In the genomic region with DNA sequence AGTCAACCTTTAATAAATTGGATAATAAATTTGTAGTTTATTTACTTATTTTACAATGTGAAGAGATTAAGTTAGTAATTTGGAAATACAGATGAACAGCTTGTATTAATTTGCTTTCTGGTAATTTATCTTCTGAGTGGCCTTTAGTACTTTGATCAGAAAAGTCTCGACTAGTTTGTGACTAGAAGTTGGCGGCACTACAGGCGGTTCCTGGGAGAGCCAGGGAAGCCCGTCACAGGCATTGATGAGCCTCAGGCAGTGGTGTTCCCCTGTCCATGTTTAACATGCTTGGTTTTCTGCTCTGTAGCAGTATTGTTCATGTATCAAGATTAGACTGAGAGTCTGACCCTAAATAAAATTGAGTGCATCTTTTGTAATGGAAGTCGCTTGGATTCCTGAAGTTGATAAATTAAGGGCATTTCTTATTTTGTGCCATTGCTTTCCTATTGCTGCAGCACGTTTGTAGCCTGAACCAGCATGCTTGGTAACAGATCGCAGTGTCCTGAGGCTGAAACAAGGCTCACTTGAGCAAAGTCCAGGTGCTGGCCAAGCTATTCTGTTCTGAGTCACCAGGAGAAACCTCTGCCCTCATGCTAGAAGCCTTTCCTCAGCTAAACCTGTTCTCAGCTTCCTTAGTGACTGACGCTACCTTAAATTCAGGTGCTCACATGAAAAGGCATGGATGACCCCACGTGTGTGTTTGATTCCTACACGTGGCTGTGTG, we compare ENCODE assay signal across 20 mouse cellular contexts. TPM values are rescaled to one million over a fixed set of nuclear protein-coding genes. Genes with fewer than 3 reads are reported as not detected.
DNase-seq lines count a peak whose midpoint lies in the region; TF ChIP-seq lines count a peak whose summit lies in the region.
"Had no signal": no experiment of that assay in that cellular context is flagged by ENCODE, and none has a peak within 500 bp of the region (broad histone marks: within the 10 kb centered on the region; RNA-seq: fewer than 3 reads in every experiment).

No protein-coding gene starts in this region.

- H3K9me3 ChIP-seq in limb, embryonic 10.5 days (replicated peaks): no peaks in the 10 kb centered on the region
- H3K9me3 ChIP-seq: embryonic facial prominence, embryonic 15.5 days; limb, embryonic 12.5 days; liver, embryonic 15.5 days; midbrain, embryonic 15.5 days; neural tube, embryonic 15.5 days; stomach, embryonic 15.5 days had no signal

- no peak for TF ChIP-seq CTCF in cerebellum, adult 2 months (IDR thresholded peaks at IDR 0.05; ENCODE audit: borderline replicate concordance, insufficient read depth, low read depth, low read length)

- no peak overlapping the region for H3K27ac ChIP-seq in limb, embryonic 10.5 days
- H3K27ac ChIP-seq in cerebellum, adult 2 months (ENCODE audit: insufficient read depth, low read length): no peak overlapping the region
- H3K27ac ChIP-seq: embryonic facial prominence, embryonic 15.5 days; gastrocnemius, adult 2 months; limb, embryonic 12.5 days; liver, embryonic 15.5 days; midbrain, embryonic 15.5 days; neural tube, embryonic 15.5 days; stomach, embryonic 15.5 days had no signal

- H3K27me3 ChIP-seq in limb, embryonic 10.5 days (ENCODE audit: low read depth, poor library complexity, severe bottlenecking): no peaks in the 10 kb centered on the region
- H3K27me3 ChIP-seq in cerebellum, adult 2 months (ENCODE audit: control insufficient read depth, insufficient read depth, low read length): no peaks in the 10 kb centered on the region
- H3K27me3 ChIP-seq: embryonic facial prominence, embryonic 15.5 days; limb, embryonic 12.5 days; liver, embryonic 15.5 days; midbrain, embryonic 15.5 days; neural tube, embryonic 15.5 days; stomach, embryonic 15.5 days had no signal

- 80% methylated on average over 10 of the region's 10 CpGs for WGBS in limb, embryonic 10.5 days
- WGBS in cerebellum, adult 2 months: 86% methylated on average over 10 of the region's 10 CpGs

- H3K4me1 ChIP-seq in limb, embryonic 10.5 days: peaks cover 9% of the 10 kb centered on the region
- no peaks in the 10 kb centered on the region for H3K4me1 ChIP-seq in cerebellum, adult 2 months (ENCODE audit: control insufficient read depth, insufficient read depth, low read length)
- H3K4me1 ChIP-seq: limb, embryonic 12.5 days had no signal

- DNase-seq in heart, adult 11 months: peak; percentile 45
- no peak for DNase-seq in heart, postnatal 10 days
- DNase-seq in fat pad, adult 2 months (ENCODE audit: extremely low read depth, low read depth, low spot score): peak; percentile 76
- peak; percentile 82 for DNase-seq in kidney, adult 9 months
- peak; percentile 23 for DNase-seq in limb, embryonic 10.5 days (ENCODE audit: low spot score)
- DNase-seq in adrenal gland, adult (ENCODE audit: inconsistent age in 2 of 2, low spot score in 1 of 2): no peak
- no peak for DNase-seq in cerebellum, adult 9-11 months
- no peak for DNase-seq in cerebellum, adult 2 months
- DNase-seq: adrenal gland, adult 8-10 months; cerebellum, postnatal 14 days; gastrocnemius, adult 2 months; heart, adult 18-20 months; right cerebral cortex, postnatal 14 days; thymus, adult 2 months had no signal

- H3K36me3 ChIP-seq in limb, embryonic 10.5 days: peaks cover 60% of the 10 kb centered on the region

- intact Hi-C loops in heart, postnatal 10 days (cut with DNase I): no loop called here

- H3K4me3 ChIP-seq in limb, embryonic 10.5 days: no peak overlapping the region
- H3K4me3 ChIP-seq in cerebellum, adult 2 months (replicated peaks; ENCODE audit: insufficient read depth, low read depth, low read length): no peak overlapping the region
- H3K4me3 ChIP-seq: embryonic facial prominence, embryonic 15.5 days; gastrocnemius, adult 2 months; limb, embryonic 12.5 days; liver, embryonic 15.5 days; midbrain, embryonic 15.5 days; neural tube, embryonic 15.5 days; stomach, embryonic 15.5 days had no signal

- TF ChIP-seq POLR2A in cerebellum, adult 2 months (IDR thresholded peaks at IDR 0.05; ENCODE audit: borderline replicate concordance, insufficient read depth, low read length): no peak

RNA-seq across cellular contexts. Expression of a gene that starts 2.6 kb away (rescaled TPM):
- total RNA-seq in heart, postnatal 10 days (2021): 10 to 100 TPM; 14.4 to 16.2 TPM
- 76.0 and 87.9 TPM in 2 replicates for polyA plus RNA-seq in limb, embryonic 10.5 days (2016; fragmentation: Nextera tagmentation; extraction: Ambion mirVana)
- polyA plus RNA-seq in cerebellum, adult 2 months (2012; rRNA removed): 3.1 and 3.6 TPM in 2 replicates

RNA-seq across cellular contexts. Expression of a gene that starts 16.8 kb away (rescaled TPM):
- 100 to 1,000 TPM in 1 of 2 experiments, 10 to 100 TPM in 1; 99.3 to 106 TPM for total RNA-seq in heart, postnatal 10 days (2021)
- polyA plus RNA-seq in limb, embryonic 10.5 days (2016; fragmentation: Nextera tagmentation; extraction: Ambion mirVana): 227 and 229 TPM in 2 replicates
- 79.7 and 80.7 TPM in 2 replicates for polyA plus RNA-seq in cerebellum, adult 2 months (2012; rRNA removed)

Comparison
In these comparisons a context has a peak if more than half of its experiments do, and no peak if none do; other contexts are left out.
1. DNase-seq: peak in heart, adult 11 months (single experiment), fat pad, adult 2 months (single experiment), kidney, adult 9 months (single experiment) and limb, embryonic 10.5 days (single experiment); none in heart, postnatal 10 days (0 of 2), adrenal gland, adult (0 of 2), cerebellum, adult 9-11 months (single experiment) and cerebellum, adult 2 months (0 of 2).
2. RNA of a gene that starts 2.6 kb away (polyA plus RNA-seq): 76.0 to 87.9 TPM in limb, embryonic 10.5 days; 3.1 to 3.6 TPM in cerebellum, adult 2 months; every median in the first group is over 10 times any median in the second.